Mouse (Mus musculus): ENCODE measurements around the gene Nol9.

- TF ChIP-seq CTCF (IDR thresholded peaks at IDR 0.05) (no peak), EP300 (IDR thresholded peaks at IDR 0.05) (no peak)
Measured at GRCm38 (mm10) chr4:152101081-152101653, 62.0 kb downstream of the Nol9 start.
